Mouse (Mus musculus): Measurements from ENCODE around the gene Glis1. TPM values are rescaled to one million over a fixed set of nuclear protein-coding genes. Genes with fewer than 3 reads are reported as not detected.

Glis1 gene
- polyA plus RNA-seq, 2 experiments from 2014 or later: not detected

GRCm38 (mm10) chr4:107453141-107453984, 19.0 kb downstream of the Glis1 start:
- ATAC-seq: no peak

- no peak for ATAC-seq
These were observed 23.2 kb downstream of the Glis1 start for GRCm38 (mm10) chr4:107457602-107458001.

GRCm38 (mm10) chr4:107458907-107459306, 24.5 kb downstream of the Glis1 start:
- ATAC-seq: no peak

- no peak for ATAC-seq
These were observed 25.1 kb downstream of the Glis1 start for GRCm38 (mm10) chr4:107459461-107459860.

- no peak for ATAC-seq
These were observed 26.1 kb downstream of the Glis1 start for GRCm38 (mm10) chr4:107460468-107460867.

- no peak for ATAC-seq
These were observed 33.4 kb downstream of the Glis1 start for GRCm38 (mm10) chr4:107467831-107468230.

GRCm38 (mm10) chr4:107468264-107468663, 33.9 kb downstream of the Glis1 start:
- no peak for ATAC-seq

GRCm38 (mm10) chr4:107468768-107469167, 34.4 kb downstream of the Glis1 start:
- ATAC-seq: no peak

GRCm38 (mm10) chr4:107476266-107476665, 41.9 kb downstream of the Glis1 start:
- no peak for ATAC-seq

GRCm38 (mm10) chr4:107479015-107479414, 44.6 kb downstream of the Glis1 start:
- no peak for ATAC-seq

- no peak for ATAC-seq
These were observed 48.1 kb downstream of the Glis1 start for GRCm38 (mm10) chr4:107482541-107482940.

GRCm38 (mm10) chr4:107483556-107484220, 49.3 kb downstream of the Glis1 start:
- ATAC-seq: no peak

GRCm38 (mm10) chr4:107484221-107484575, 49.8 kb downstream of the Glis1 start:
- no peak for ATAC-seq

- no peak for ATAC-seq
These were observed 51.5 kb downstream of the Glis1 start for GRCm38 (mm10) chr4:107485903-107486302.

GRCm38 (mm10) chr4:107489121-107489840, 54.9 kb downstream of the Glis1 start:
- ATAC-seq: no peak

- ATAC-seq: no peak
These were observed 58.6 kb downstream of the Glis1 start for GRCm38 (mm10) chr4:107492991-107493390.

GRCm38 (mm10) chr4:107495751-107496430, 61.5 kb downstream of the Glis1 start:
- no peak for ATAC-seq

- ATAC-seq: no peak
These were observed 63.1 kb downstream of the Glis1 start for GRCm38 (mm10) chr4:107497430-107497935.

- ATAC-seq: no peak
These were observed 68.2 kb downstream of the Glis1 start for GRCm38 (mm10) chr4:107502601-107503051.

GRCm38 (mm10) chr4:107514981-107515380, 80.6 kb downstream of the Glis1 start:
- no peak for ATAC-seq

- no peak for ATAC-seq
These were observed 81.2 kb downstream of the Glis1 start for GRCm38 (mm10) chr4:107515626-107516025.

GRCm38 (mm10) chr4:107518766-107519165, 84.4 kb downstream of the Glis1 start:
- ATAC-seq: no peak

Data from activated CD4-positive, CD25-positive, alpha-beta regulatory T cell, adult 4 months (primary cell).